Mouse (Mus musculus) heart, postnatal 0 days (tissue): ENCODE data around the gene Srrt.

Experiments used
- CTCF ChIP-seq: IDR thresholded peaks from 2 replicates; pipeline ENCODE4 v1.5.1; 2016; ENCODE audit warnings: antibody characterized with exemption, control low read depth, low read depth
- EP300 ChIP-seq: IDR thresholded peaks from 2 replicates; pipeline ENCODE4 v1.6.1; 2016; ENCODE audit warnings: antibody characterized with exemption, low read depth

GRCm38 (mm10) chr5:137277360-137278342 is 29.8 kb downstream of the Srrt start:
- TF ChIP-seq CTCF (peak; percentile 50), EP300 (no peak)
